Mouse (Mus musculus): ENCODE data around the gene S100z.

The S100z gene

GRCm38 (mm10) chr13:95478671-95479413 is at the start of gene S100z:
Gene S100z (minus strand): TSS chr13:95478721.
- DNase-seq (ENCODE audit: extremely low spot score, low spot score): no peak

- DNase-seq (ENCODE audit: extremely low spot score, low spot score): peak; percentile 54
Observed at GRCm38 (mm10) chr13:95524674-95525491, 46.4 kb upstream of the S100z start, which contains the start of gene F2rl1. Gene F2rl1 (minus strand): TSS chr13:95525227.

- DNase-seq (ENCODE audit: extremely low spot score, low spot score): no peak
Observed at GRCm38 (mm10) chr13:95524424-95524673, 45.8 kb upstream of the S100z start.

GRCm38 (mm10) chr13:95523659-95524423 is 45.3 kb upstream of the S100z start:
- DNase-seq (ENCODE audit: extremely low spot score, low spot score): peak; percentile 49

- DNase-seq (ENCODE audit: extremely low spot score, low spot score): no peak
Observed at GRCm38 (mm10) chr13:95522176-95522575, 43.7 kb upstream of the S100z start.

- DNase-seq (ENCODE audit: extremely low spot score, low spot score): no peak
Observed at GRCm38 (mm10) chr13:95521029-95521428, 42.5 kb upstream of the S100z start.

GRCm38 (mm10) chr13:95514756-95515155 is 36.2 kb upstream of the S100z start:
- no peak for DNase-seq (ENCODE audit: extremely low spot score, low spot score)

- no peak for DNase-seq (ENCODE audit: extremely low spot score, low spot score)
Observed at GRCm38 (mm10) chr13:95510054-95510453, 31.5 kb upstream of the S100z start.

GRCm38 (mm10) chr13:95503279-95503917 is 24.9 kb upstream of the S100z start:
- DNase-seq (ENCODE audit: extremely low spot score, low spot score): no peak

- DNase-seq (ENCODE audit: extremely low spot score, low spot score): no peak
Observed at GRCm38 (mm10) chr13:95496601-95497000, 18.1 kb upstream of the S100z start.

GRCm38 (mm10) chr13:95494812-95495211 is 16.3 kb upstream of the S100z start:
- no peak for DNase-seq (ENCODE audit: extremely low spot score, low spot score)

- DNase-seq (ENCODE audit: extremely low spot score, low spot score): no peak
Observed at GRCm38 (mm10) chr13:95493296-95493695, 14.8 kb upstream of the S100z start.

GRCm38 (mm10) chr13:95491327-95491726 is 12.8 kb upstream of the S100z start:
- no peak for DNase-seq (ENCODE audit: extremely low spot score, low spot score)

GRCm38 (mm10) chr13:95484664-95485063 is 6.1 kb upstream of the S100z start:
- DNase-seq (ENCODE audit: extremely low spot score, low spot score): no peak

- peak; percentile 87 for DNase-seq (ENCODE audit: extremely low spot score, low spot score)
Observed at GRCm38 (mm10) chr13:95481428-95481827, 2.9 kb upstream of the S100z start.

- DNase-seq (ENCODE audit: extremely low spot score, low spot score): no peak
Observed at GRCm38 (mm10) chr13:95477173-95477572, 1.3 kb downstream of the S100z start.

- DNase-seq (ENCODE audit: extremely low spot score, low spot score): no peak
Observed at GRCm38 (mm10) chr13:95475124-95475523, 3.4 kb downstream of the S100z start.

GRCm38 (mm10) chr13:95474294-95474693 is 4.2 kb downstream of the S100z start:
- DNase-seq (ENCODE audit: extremely low spot score, low spot score): no peak

GRCm38 (mm10) chr13:95470970-95471369 is 7.6 kb downstream of the S100z start:
- no peak for DNase-seq (ENCODE audit: extremely low spot score, low spot score)

GRCm38 (mm10) chr13:95451529-95451928 is 27.0 kb downstream of the S100z start:
- no peak for DNase-seq (ENCODE audit: extremely low spot score, low spot score)

GRCm38 (mm10) chr13:95450636-95451210 is 27.8 kb downstream of the S100z start:
- DNase-seq (ENCODE audit: extremely low spot score, low spot score): no peak
